Mouse (Mus musculus): Measurements from ENCODE around the gene Cinp. TPM values are rescaled to one million over a fixed set of nuclear protein-coding genes. Genes with fewer than 3 reads are reported as not detected.

Gene Cinp
- polyA plus RNA-seq (2012; rRNA removed; ENCODE audit: low replicate concordance): 45.8 and 46.9 TPM in 2 replicates

GRCm38 (mm10) chr12:110889036-110890020, at the start of gene Cinp, which contains the start of gene Tecpr2:
Cinp (minus strand) TSS chr12:110889145.
Tecpr2 (plus strand) TSS chr12:110889264.

GRCm38 (mm10) chr12:110850010-110850928, 38.7 kb downstream of the Cinp start, which contains the start of gene Zfp839:
Zfp839 (plus strand) TSS chr12:110850253.

GRCm38 (mm10) chr12:110840348-110841198, 48.4 kb downstream of the Cinp start, which contains the start of gene Mok:
Mok (minus strand) TSS chr12:110840939.

Other genes starting within 250 kb of the Cinp start
- gene 1700001K19Rik, start 206.5 kb downstream of the Cinp start, polyA plus RNA-seq (2012; rRNA removed; ENCODE audit: low replicate concordance): not detected in 2 replicates
- gene Hsp90aa1, start 186.4 kb downstream of the Cinp start, polyA plus RNA-seq (2012; rRNA removed; ENCODE audit: low replicate concordance): 44.8 and 93.5 TPM in 2 replicates
- gene Wdr20, start 151.2 kb downstream of the Cinp start, polyA plus RNA-seq (2012; rRNA removed; ENCODE audit: low replicate concordance): 13.8 and 20.1 TPM in 2 replicates
- gene Mok, start 48.2 kb downstream of the Cinp start, polyA plus RNA-seq (2012; rRNA removed; ENCODE audit: low replicate concordance): 0.78 and 0.86 TPM in 2 replicates
- 4.8 and 4.9 TPM in 2 replicates for gene Zfp839, start 38.9 kb downstream of the Cinp start, polyA plus RNA-seq (2012; rRNA removed; ENCODE audit: low replicate concordance)
- 5.2 and 6.7 TPM in 2 replicates for gene Tecpr2, start 119 bp upstream of the Cinp start, polyA plus RNA-seq (2012; rRNA removed; ENCODE audit: low replicate concordance)
- 34.4 and 62.4 TPM in 2 replicates for gene Ankrd9, start 89.9 kb upstream of the Cinp start, polyA plus RNA-seq (2012; rRNA removed; ENCODE audit: low replicate concordance)
- 5.3 and 7.2 TPM in 2 replicates for gene Rcor1, start 150.2 kb upstream of the Cinp start, polyA plus RNA-seq (2012; rRNA removed; ENCODE audit: low replicate concordance)